8 mouse cellular contexts compared by ENCODE assay signal in the genomic region with DNA sequence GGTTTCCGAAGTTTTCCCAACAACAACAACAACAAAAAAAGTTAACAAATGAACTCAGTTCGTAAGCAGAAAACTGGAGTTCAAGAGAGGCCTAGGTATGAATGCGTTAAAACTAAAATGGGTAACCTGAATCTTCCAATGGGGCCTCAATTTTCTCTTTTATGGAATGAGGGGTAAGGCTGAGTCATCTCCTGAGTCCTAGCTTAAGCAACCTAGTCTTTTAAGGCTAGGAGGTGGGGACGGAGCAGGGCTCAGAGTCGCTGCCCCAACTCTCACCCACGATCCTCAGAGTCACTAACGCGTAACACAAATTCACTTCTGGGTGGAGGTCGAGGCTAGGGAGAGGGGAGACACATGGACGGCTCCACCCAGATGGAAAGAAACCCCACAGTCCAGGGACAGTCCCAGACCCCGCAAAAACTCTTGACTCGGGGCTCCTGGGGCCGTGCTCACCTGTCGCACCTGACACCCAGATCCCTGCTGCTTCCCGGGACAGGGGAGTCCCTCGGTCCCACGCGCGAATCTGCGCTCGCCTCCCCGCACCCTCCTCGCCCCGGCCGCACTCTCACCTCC. TPM values are rescaled to one million over a fixed set of nuclear protein-coding genes. Genes with fewer than 3 reads are reported as not detected.
DNase-seq lines count a peak whose midpoint lies in the region; ATAC-seq and TF ChIP-seq lines count a peak whose summit lies in the region.

No protein-coding gene starts in this region.

- no peaks in the 10 kb centered on the region for H3K27me3 ChIP-seq in kidney, adult 2 months (replicated peaks; ENCODE audit: control insufficient read depth, insufficient read depth, low read length)
- no peaks in the 10 kb centered on the region for H3K27me3 ChIP-seq in Patski
- no peaks in the 10 kb centered on the region for H3K27me3 ChIP-seq in liver, postnatal 0 days (ENCODE audit: insufficient read depth, low read length)

- H3K4me3 ChIP-seq in kidney, adult 2 months (ENCODE audit: insufficient read depth, low read depth, low read length), result peak overlapping the region; percentile 90
- peak overlapping the region; percentile 82 for H3K4me3 ChIP-seq in liver, postnatal 0 days (ENCODE audit: low read depth, low read length)

- no peak for TF ChIP-seq POLR2A in kidney, adult 2 months (IDR thresholded peaks at IDR 0.05; ENCODE audit: low read depth, low read length)

- H3K4me2 ChIP-seq in liver, postnatal 0 days (ENCODE audit: low read depth, low read length), result peak overlapping the region; percentile 95

- no peaks in the 10 kb centered on the region; the same call in 1 of the 2 replicates for H3K36me3 ChIP-seq in kidney, adult 2 months (ENCODE audit: control insufficient read depth, insufficient read depth, low read length)
- H3K36me3 ChIP-seq in liver, postnatal 0 days (replicated peaks; ENCODE audit: insufficient read depth, low read length), result peaks cover 5% of the 10 kb centered on the region; the same call in 1 of the 2 replicates

- ATAC-seq in Patski, result peak; percentile 63
- ATAC-seq in granulocyte monocyte progenitor cell, adult 5-6 weeks (replicated peaks; ENCODE audit: poor library complexity, severe bottlenecking), result peak; percentile 40
- ATAC-seq in liver, postnatal 0 days, result peak; percentile 20

- no peak for DNase-seq in kidney, adult 2 months
- DNase-seq in kidney, postnatal 10 days, result no peak
- no peak for DNase-seq in Patski (ENCODE audit: low read depth, low spot score)
- DNase-seq in liver, postnatal 0 days, result no peak
- no peak for DNase-seq in spleen, postnatal 14 days (ENCODE audit: low spot score in 2 of 2)
- no peak for DNase-seq in cerebellum, postnatal 14 days
- DNase-seq in adrenal gland, postnatal 4 days (ENCODE audit: low spot score in 2 of 2), result no peak

- H3K9me3 ChIP-seq in liver, postnatal 0 days (ENCODE audit: low read length), result no peaks in the 10 kb centered on the region

- no peak for TF ChIP-seq EP300 in liver, postnatal 0 days (IDR thresholded peaks at IDR 0.05; ENCODE audit: low read depth)

- POLR2A ChIA-PET in Patski (lab: Charles Lee), result interaction anchor here (0.7 to 0.9 kb wide), 2 partner anchors 12 to 107 kb away, joined by 4 read pairs; no protein-coding TSS in a partner anchor

- H3K9ac ChIP-seq in liver, postnatal 0 days (replicated peaks), result peak overlapping the region; percentile 82

- H3K4me1 ChIP-seq in kidney, adult 2 months (ENCODE audit: control insufficient read depth, insufficient read depth, low read length), result no peaks in the 10 kb centered on the region; the same call in 1 of the 2 replicates
- H3K4me1 ChIP-seq in liver, postnatal 0 days (ENCODE audit: insufficient read depth), result peaks cover 7% of the 10 kb centered on the region; the same call in 1 of the 2 replicates

- CTCF ChIA-PET in Patski (lab: Charles Lee), result no interaction called here

- TF ChIP-seq CTCF in kidney, adult 2 months (conservative IDR thresholded peaks at IDR 0.05; ENCODE audit: insufficient read depth, insufficient read length, low read depth, low read length), result no peak
- no peak for TF ChIP-seq CTCF in Patski (IDR thresholded peaks at IDR 0.05)
- no peak for TF ChIP-seq CTCF in liver, postnatal 0 days (IDR thresholded peaks at IDR 0.05; ENCODE audit: low read depth)

- no peak overlapping the region for H3K27ac ChIP-seq in kidney, adult 2 months (ENCODE audit: insufficient read depth, low read depth, low read length)
- peak overlapping the region; percentile 58 for H3K27ac ChIP-seq in liver, postnatal 0 days (ENCODE audit: low read depth)

- in situ Hi-C loops in Patski (cut with MboI; ENCODE audit: low pct_unique_long_range_greater_than_20kb), result no loop called here

- 6% methylated on average over 25 of the region's 25 CpGs for WGBS in kidney, adult 2 months
- 6% methylated on average over 22 of the region's 25 CpGs for WGBS in liver, postnatal 0 days (ENCODE audit: insufficient replicate concordance)

RNA-seq across cellular contexts. Expression of a gene that starts 0.5 kb away (rescaled TPM):
- polyA plus RNA-seq in kidney, adult 2 months (2012; rRNA removed), result 73.1 and 77.4 TPM in 2 replicates
- 166 TPM for polyA plus RNA-seq in Patski (2021)
- 93.9 and 124 TPM in 2 replicates for total RNA-seq in granulocyte monocyte progenitor cell, adult 5-6 weeks (2014; fragmentation: Nextera tagmentation)
- total RNA-seq in granulocyte monocyte progenitor cell, adult 5-6 weeks (2017), result 131 and 156 TPM in 2 replicates
- polyA plus RNA-seq in liver, postnatal 0 days (2015; fragmentation: Nextera tagmentation; extraction: Ambion mirVana), result 61.5 and 65.9 TPM in 2 replicates
- total RNA-seq in adrenal gland, postnatal 4 days (2021), result 10 to 100 TPM; 63.8 to 65.4 TPM

RNA-seq across cellular contexts. Expression of a gene that starts 15.2 kb away (rescaled TPM):
- 22.7 and 23.9 TPM in 2 replicates for polyA plus RNA-seq in kidney, adult 2 months (2012; rRNA removed)
- 57.6 TPM for polyA plus RNA-seq in Patski (2021)
- total RNA-seq in granulocyte monocyte progenitor cell, adult 5-6 weeks (2014; fragmentation: Nextera tagmentation), result 76.4 and 85.5 TPM in 2 replicates
- total RNA-seq in granulocyte monocyte progenitor cell, adult 5-6 weeks (2017), result 105 and 130 TPM in 2 replicates
- polyA plus RNA-seq in liver, postnatal 0 days (2015; fragmentation: Nextera tagmentation; extraction: Ambion mirVana), result 52.1 and 54.0 TPM in 2 replicates
- 10 to 100 TPM; 72.9 to 85.9 TPM for total RNA-seq in adrenal gland, postnatal 4 days (2021)

RNA-seq across cellular contexts. Expression of a gene that starts 15.3 kb away (rescaled TPM):
- 159 and 174 TPM in 2 replicates for polyA plus RNA-seq in kidney, adult 2 months (2012; rRNA removed)
- 17.0 TPM for polyA plus RNA-seq in Patski (2021)
- total RNA-seq in granulocyte monocyte progenitor cell, adult 5-6 weeks (2014; fragmentation: Nextera tagmentation), result 4.6 and 25.5 TPM in 2 replicates
- 0.52 and 4.2 TPM in 2 replicates for total RNA-seq in granulocyte monocyte progenitor cell, adult 5-6 weeks (2017)
- 62.8 and 64.2 TPM in 2 replicates for polyA plus RNA-seq in liver, postnatal 0 days (2015; fragmentation: Nextera tagmentation; extraction: Ambion mirVana)
- 10 to 100 TPM; 25.7 to 26.9 TPM for total RNA-seq in adrenal gland, postnatal 4 days (2021)
